Mouse (Mus musculus): Measurements from ENCODE around the gene Msh2. TPM values are rescaled to one million over a fixed set of nuclear protein-coding genes. Genes with fewer than 3 reads are reported as not detected.

The Msh2 gene
- polyA plus RNA-seq, 1 experiment from 2014 or later, result 57.5 TPM

DNA sequence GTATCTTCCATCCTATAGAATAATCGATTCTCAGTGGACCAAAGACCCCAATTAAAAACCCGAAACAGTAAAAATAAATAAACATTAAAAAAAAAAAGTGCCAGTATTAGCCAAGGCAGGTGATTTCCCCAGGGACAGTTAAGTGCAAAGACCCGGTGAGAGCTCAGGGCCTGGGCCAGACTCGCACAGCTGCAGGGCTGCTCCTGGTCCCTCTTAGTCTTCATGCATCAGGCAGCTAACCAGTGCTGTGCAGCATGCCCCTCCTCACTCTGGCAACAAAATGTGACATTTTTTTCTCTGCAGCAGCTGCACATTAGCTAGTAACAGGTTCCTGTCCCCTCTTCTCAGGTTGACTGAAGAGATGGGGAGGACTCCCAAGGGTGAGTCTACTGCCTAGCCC, 59.8 kb downstream of the Msh2 start:
- Histone ChIP-seq H3K4me2 (replicated peaks; ENCODE audit: low read depth, low read length) (no peak overlapping the region), H3K27ac (ENCODE audit: low read length) (no peak overlapping the region), H3K9me3 (ENCODE audit: control insufficient read depth, low read depth, low read length) (peaks cover 4% of the 10 kb centered on the region; the same call in 1 of the 2 replicates), H3K9ac (replicated peaks; ENCODE audit: low read depth, low read length) (no peak overlapping the region), H3K4me3 (ENCODE audit: low read depth, low read length) (no peak overlapping the region), H3K4me1 (ENCODE audit: control insufficient read depth, insufficient read depth, low read length) (no peaks in the 10 kb centered on the region), H3K27me3 (ENCODE audit: control insufficient read depth, insufficient read depth, low read length) (no peaks in the 10 kb centered on the region), H3K36me3 (ENCODE audit: control insufficient read depth, insufficient read depth, low read length) (no peaks in the 10 kb centered on the region)
- ATAC-seq (ENCODE audit: insufficient number of reproducible peaks, insufficient read depth, low FRiP score, low read depth), result no peak
- 75% methylated on average over 4 of the region's 4 CpGs for WGBS

DNA sequence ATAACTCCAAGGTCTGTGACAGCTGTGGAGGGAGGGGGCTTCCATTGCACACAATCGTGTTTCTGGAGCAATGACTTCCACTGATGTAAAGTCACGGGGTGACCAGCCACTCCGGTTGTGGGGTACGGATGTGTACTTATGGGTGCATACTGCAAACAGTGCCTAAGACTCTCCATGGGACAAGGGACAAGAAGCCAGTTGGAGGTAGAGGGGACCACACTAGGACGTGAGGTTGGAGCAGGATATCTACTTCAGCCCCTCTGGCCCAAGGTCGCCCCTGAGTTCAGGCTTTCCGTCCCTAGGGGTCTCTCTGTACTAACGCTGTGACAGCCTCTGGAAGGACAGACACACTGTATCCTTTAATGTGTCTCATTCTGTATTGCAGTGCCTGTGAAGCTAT, 62.3 kb downstream of the Msh2 start:
- H3K27ac ChIP-seq (ENCODE audit: low read length), result no peak overlapping the region
- no peak for ATAC-seq (ENCODE audit: insufficient number of reproducible peaks, insufficient read depth, low FRiP score, low read depth)
- no peak overlapping the region for H3K4me3 ChIP-seq (ENCODE audit: low read depth, low read length)
- no peaks in the 10 kb centered on the region for H3K27me3 ChIP-seq (ENCODE audit: control insufficient read depth, insufficient read depth, low read length)
- no peak overlapping the region for H3K9ac ChIP-seq (replicated peaks; ENCODE audit: low read depth, low read length)
- no peaks in the 10 kb centered on the region for H3K36me3 ChIP-seq (ENCODE audit: control insufficient read depth, insufficient read depth, low read length)
- no peak overlapping the region for H3K4me2 ChIP-seq (replicated peaks; ENCODE audit: low read depth, low read length)
- H3K9me3 ChIP-seq (ENCODE audit: control insufficient read depth, low read depth, low read length), result peaks cover 2% of the 10 kb centered on the region; the same call in 1 of the 2 replicates
- WGBS, result 83% methylated on average over 8 of the region's 8 CpGs
- H3K4me1 ChIP-seq (ENCODE audit: control insufficient read depth, insufficient read depth, low read length), result no peaks in the 10 kb centered on the region

DNA sequence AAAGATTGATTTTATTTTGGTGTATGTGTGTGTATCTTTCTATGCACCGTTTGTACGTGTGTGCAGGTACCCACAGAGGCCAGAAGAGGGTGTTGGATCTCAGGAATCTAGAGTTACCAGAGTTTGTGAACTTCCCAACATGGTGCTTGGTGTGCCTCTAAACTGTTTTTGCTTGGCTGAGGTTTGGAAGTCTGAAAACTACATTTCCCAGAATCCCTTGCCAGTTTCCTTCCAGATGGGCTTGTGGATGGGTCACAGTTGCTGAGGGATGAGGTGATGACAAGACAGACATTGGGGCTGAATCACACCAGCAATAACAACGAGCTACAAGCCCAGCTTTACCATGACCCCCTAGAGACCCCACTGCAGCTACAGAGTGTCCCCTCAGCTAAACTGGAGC, 65.0 kb downstream of the Msh2 start:
- Histone ChIP-seq H3K27me3 (ENCODE audit: control insufficient read depth, insufficient read depth, low read length) (no peaks in the 10 kb centered on the region), H3K9ac (replicated peaks; ENCODE audit: low read depth, low read length) (no peak overlapping the region), H3K36me3 (ENCODE audit: control insufficient read depth, insufficient read depth, low read length) (no peaks in the 10 kb centered on the region), H3K4me2 (replicated peaks; ENCODE audit: low read depth, low read length) (no peak overlapping the region), H3K4me1 (ENCODE audit: control insufficient read depth, insufficient read depth, low read length) (no peaks in the 10 kb centered on the region), H3K9me3 (ENCODE audit: control insufficient read depth, low read depth, low read length) (no peaks in the 10 kb centered on the region), H3K27ac (ENCODE audit: low read length) (no peak overlapping the region), H3K4me3 (ENCODE audit: low read depth, low read length) (no peak overlapping the region)
- ATAC-seq (ENCODE audit: insufficient number of reproducible peaks, insufficient read depth, low FRiP score, low read depth), result no peak
- WGBS, result 78% methylated on average over 3 of the region's 3 CpGs

DNA sequence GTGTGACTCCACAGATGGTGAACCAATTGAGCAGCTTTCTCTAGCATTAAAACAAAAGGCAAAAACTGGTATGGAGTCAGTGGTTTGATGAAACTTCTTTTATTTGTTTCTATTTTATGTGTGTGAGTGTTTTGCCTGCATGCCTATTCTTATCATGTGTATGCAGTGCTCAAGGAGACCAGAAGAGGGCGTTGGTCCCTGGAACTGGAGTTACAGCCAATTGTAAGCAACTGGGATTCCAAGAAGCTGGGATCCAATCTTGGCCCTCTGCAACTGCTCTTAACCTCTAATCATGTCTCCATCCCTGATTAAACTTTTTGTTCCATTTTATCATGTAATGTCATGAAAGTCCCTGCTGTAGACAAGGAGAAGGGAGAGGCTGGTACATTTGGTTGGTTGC, 67.7 kb downstream of the Msh2 start:
- no peak overlapping the region for H3K4me3 ChIP-seq (ENCODE audit: low read depth, low read length)
- no peak overlapping the region for H3K4me2 ChIP-seq (replicated peaks; ENCODE audit: low read depth, low read length)
- no peaks in the 10 kb centered on the region for H3K4me1 ChIP-seq (ENCODE audit: control insufficient read depth, insufficient read depth, low read length)
- no peak overlapping the region for H3K27ac ChIP-seq (ENCODE audit: low read length)
- WGBS, result 32% methylated on average over 1 of the region's 1 CpGs
- H3K9me3 ChIP-seq (ENCODE audit: control insufficient read depth, low read depth, low read length), result no peaks in the 10 kb centered on the region
- no peaks in the 10 kb centered on the region for H3K36me3 ChIP-seq (ENCODE audit: control insufficient read depth, insufficient read depth, low read length)
- peaks cover 11% of the 10 kb centered on the region; the same call in 1 of the 2 replicates for H3K27me3 ChIP-seq (ENCODE audit: control insufficient read depth, insufficient read depth, low read length)
- ATAC-seq (ENCODE audit: insufficient number of reproducible peaks, insufficient read depth, low FRiP score, low read depth), result no peak
- H3K9ac ChIP-seq (replicated peaks; ENCODE audit: low read depth, low read length), result no peak overlapping the region

DNA sequence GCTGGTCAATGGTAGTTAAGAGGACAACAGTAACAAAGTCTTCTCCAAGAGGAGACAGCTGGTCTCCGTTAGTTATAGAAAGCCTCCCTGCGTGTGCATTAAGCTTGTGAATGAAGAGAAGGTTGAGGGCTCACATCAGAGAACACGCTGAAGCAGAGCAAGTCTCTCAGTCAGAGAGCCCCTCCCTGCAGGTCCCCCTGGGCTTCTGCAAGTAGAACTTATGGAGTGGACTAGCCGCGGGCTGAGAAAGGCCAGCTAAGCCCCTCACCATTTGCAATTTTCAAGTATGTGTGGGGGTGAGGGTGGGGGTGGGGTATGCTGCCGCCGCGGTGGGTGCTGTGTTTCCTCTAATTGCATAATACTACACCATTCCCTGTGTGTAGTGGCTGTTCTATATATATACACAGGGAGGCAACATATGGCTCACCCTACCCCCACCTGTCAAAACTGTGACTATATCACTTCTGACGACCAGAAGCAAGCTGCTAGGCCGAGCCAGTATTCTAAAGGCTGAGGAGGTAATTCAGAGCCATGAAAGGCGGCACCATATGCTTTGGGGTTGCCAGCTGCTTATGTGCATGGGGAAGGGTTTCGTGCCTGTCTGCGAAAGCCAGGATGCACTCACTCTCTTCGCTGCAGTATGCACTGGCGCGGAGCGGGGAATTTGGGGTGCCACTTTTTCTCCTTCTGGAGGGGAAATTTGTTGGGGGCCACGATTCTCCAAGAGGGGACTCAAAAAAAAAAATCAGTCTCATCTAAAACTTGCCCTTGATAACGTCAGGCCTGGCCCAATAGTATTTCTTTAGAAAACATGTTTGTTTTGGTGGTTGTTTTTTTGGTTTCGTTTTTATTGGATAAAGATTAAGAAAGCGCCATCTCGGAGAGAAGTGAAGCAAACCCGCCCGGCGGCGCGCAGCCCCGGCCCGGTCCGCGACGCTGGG, 73.1 kb downstream of the Msh2 start:
- peak overlapping the region; percentile 91 for H3K4me2 ChIP-seq (replicated peaks; ENCODE audit: low read depth, low read length)
- peaks cover 39% of the 10 kb centered on the region for H3K27me3 ChIP-seq (ENCODE audit: control insufficient read depth, insufficient read depth, low read length)
- H3K36me3 ChIP-seq (ENCODE audit: control insufficient read depth, insufficient read depth, low read length), result no peaks in the 10 kb centered on the region
- H3K9me3 ChIP-seq (ENCODE audit: control insufficient read depth, low read depth, low read length), result no peaks in the 10 kb centered on the region
- no peak for ATAC-seq (ENCODE audit: insufficient number of reproducible peaks, insufficient read depth, low FRiP score, low read depth)
- peak overlapping the region; percentile 50 for H3K4me3 ChIP-seq (ENCODE audit: low read depth, low read length)
- WGBS, result 12% methylated on average over 32 of the region's 32 CpGs
- no peak overlapping the region for H3K9ac ChIP-seq (replicated peaks; ENCODE audit: low read depth, low read length)
- H3K27ac ChIP-seq (ENCODE audit: low read length), result no peak overlapping the region
- peaks cover 4% of the 10 kb centered on the region; the same call in 1 of the 2 replicates for H3K4me1 ChIP-seq (ENCODE audit: control insufficient read depth, insufficient read depth, low read length)

DNA sequence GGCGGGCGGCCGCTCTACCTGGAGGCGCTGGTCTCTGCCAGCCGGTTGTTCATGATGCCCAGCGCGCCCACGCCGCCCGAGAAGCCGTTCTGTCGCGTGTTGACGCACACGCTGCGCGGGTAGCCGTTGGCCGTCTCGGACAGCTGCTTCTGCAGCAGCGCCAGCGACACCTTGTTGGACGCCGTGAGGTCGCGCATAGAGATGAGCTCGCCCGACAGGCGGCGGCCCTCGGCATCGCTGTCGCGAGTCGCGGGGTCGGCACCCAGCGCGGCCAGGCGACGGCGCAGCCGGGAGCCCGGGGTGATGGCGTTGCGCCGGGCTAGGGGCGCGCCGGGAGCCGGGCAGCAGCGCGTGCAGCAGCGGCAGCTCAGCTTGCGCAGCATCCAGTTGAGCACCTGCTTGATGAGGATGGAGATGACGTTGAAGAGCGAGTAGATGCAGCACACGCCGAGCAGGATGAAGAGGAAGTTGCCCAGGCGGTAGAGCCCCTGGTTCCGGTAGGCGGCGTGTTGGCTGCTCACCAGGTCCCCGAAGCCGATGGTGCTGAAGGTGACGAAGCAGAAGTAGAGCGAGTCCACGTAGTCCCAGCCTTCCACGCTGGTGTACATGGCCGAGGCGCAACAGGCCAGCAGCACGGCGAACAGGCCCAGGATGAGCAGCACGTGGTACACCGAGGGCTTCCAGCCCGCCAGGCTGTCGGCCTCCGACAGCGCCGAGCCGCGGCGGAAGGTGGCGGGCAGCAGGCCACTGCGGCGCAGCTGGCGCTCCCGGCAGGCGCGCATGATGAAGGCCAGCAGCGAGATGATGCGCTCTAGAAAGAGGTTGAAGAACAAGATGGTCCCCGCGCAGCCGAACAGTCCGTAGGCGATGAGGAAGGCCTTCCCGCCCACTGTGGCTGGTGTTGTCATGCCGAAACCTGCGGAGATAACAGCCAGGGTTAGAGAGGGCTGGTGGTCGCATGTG, 74.1 kb downstream of the Msh2 start:
- peak overlapping the region; percentile 91 for H3K4me2 ChIP-seq (replicated peaks; ENCODE audit: low read depth, low read length)
- H3K9me3 ChIP-seq (ENCODE audit: control insufficient read depth, low read depth, low read length), result no peaks in the 10 kb centered on the region
- peak; percentile 40; the same call in 1 of the 2 replicates for ATAC-seq (ENCODE audit: insufficient number of reproducible peaks, insufficient read depth, low FRiP score, low read depth)
- no peak overlapping the region for H3K9ac ChIP-seq (replicated peaks; ENCODE audit: low read depth, low read length)
- no peaks in the 10 kb centered on the region for H3K36me3 ChIP-seq (ENCODE audit: control insufficient read depth, insufficient read depth, low read length)
- 3% methylated on average over 101 of the region's 101 CpGs for WGBS
- peak overlapping the region; percentile 50 for H3K4me3 ChIP-seq (ENCODE audit: low read depth, low read length)
- peaks cover 4% of the 10 kb centered on the region; the same call in 1 of the 2 replicates for H3K4me1 ChIP-seq (ENCODE audit: control insufficient read depth, insufficient read depth, low read length)
- no peak overlapping the region for H3K27ac ChIP-seq (ENCODE audit: low read length)
- peaks cover 39% of the 10 kb centered on the region for H3K27me3 ChIP-seq (ENCODE audit: control insufficient read depth, insufficient read depth, low read length)

DNA sequence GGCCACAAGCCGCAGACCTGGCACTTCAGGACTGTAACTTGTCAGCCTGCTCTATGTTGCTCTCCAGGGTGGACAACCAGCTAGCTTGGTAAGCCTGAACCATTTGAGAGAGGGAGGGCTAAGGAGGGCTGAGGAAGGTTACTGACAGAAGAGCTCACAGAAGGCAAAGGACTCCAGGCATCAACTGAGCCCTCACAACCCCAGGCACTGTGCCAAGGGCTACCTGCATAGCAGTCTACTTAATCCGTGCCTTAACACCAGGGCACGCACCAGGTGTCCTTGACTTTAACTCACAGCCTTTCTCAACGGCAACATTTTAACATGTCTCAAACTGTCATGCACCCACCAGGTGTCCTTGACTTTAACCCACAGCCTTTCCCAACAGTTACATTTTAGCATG, 88.2 kb downstream of the Msh2 start:
- no peaks in the 10 kb centered on the region for H3K9me3 ChIP-seq (ENCODE audit: control insufficient read depth, low read depth, low read length)
- no peak for ATAC-seq (ENCODE audit: insufficient number of reproducible peaks, insufficient read depth, low FRiP score, low read depth)
- H3K27ac ChIP-seq (ENCODE audit: low read length), result no peak overlapping the region
- H3K36me3 ChIP-seq (ENCODE audit: control insufficient read depth, insufficient read depth, low read length), result no peaks in the 10 kb centered on the region
- no peaks in the 10 kb centered on the region for H3K27me3 ChIP-seq (ENCODE audit: control insufficient read depth, insufficient read depth, low read length)
- 67% methylated on average over 4 of the region's 4 CpGs for WGBS
- H3K4me1 ChIP-seq (ENCODE audit: control insufficient read depth, insufficient read depth, low read length), result no peaks in the 10 kb centered on the region
- H3K4me3 ChIP-seq (ENCODE audit: low read depth, low read length), result no peak overlapping the region
- H3K4me2 ChIP-seq (replicated peaks; ENCODE audit: low read depth, low read length), result no peak overlapping the region
- H3K9ac ChIP-seq (replicated peaks; ENCODE audit: low read depth, low read length), result no peak overlapping the region

DNA sequence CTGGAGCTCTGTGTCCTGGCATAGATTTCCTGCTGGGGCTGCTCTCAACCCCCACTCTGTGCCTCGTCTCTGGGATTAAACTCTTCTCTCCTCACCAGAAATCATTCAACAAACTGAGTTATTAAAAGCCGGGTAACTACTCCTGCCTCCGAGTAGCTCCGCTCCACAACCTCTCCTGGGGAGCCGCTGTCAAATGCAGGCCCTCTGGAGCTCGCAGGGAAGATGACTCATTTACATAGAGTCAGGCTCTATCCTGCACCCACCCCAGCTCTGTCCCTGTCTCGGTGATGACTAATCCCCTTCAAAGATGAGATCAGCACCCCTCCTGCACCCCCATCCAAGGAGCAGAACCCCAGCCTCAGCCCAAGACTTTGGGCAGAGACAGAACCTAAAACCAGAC, 91.0 kb downstream of the Msh2 start:
- H3K9me3 ChIP-seq (ENCODE audit: control insufficient read depth, low read depth, low read length), result no peaks in the 10 kb centered on the region

More for the DNA sequence above, 91.0 kb downstream of the Msh2 start:
- Histone ChIP-seq H3K4me2 (replicated peaks; ENCODE audit: low read depth, low read length) (no peak overlapping the region), H3K4me1 (ENCODE audit: control insufficient read depth, insufficient read depth, low read length) (no peaks in the 10 kb centered on the region), H3K36me3 (ENCODE audit: control insufficient read depth, insufficient read depth, low read length) (no peaks in the 10 kb centered on the region), H3K27me3 (ENCODE audit: control insufficient read depth, insufficient read depth, low read length) (no peaks in the 10 kb centered on the region), H3K9ac (replicated peaks; ENCODE audit: low read depth, low read length) (no peak overlapping the region), H3K4me3 (ENCODE audit: low read depth, low read length) (no peak overlapping the region), H3K27ac (ENCODE audit: low read length) (no peak overlapping the region)
- no peak for ATAC-seq (ENCODE audit: insufficient number of reproducible peaks, insufficient read depth, low FRiP score, low read depth)
- 49% methylated on average over 7 of the region's 7 CpGs for whole genome bisulfite sequencing

All from stomach, embryonic 14.5 days (tissue).